Mouse (Mus musculus) heart, postnatal 0 days (tissue): ENCODE measurements around the gene Minos1.

Experiments used
- CTCF ChIP-seq: IDR thresholded peaks from 2 replicates; pipeline ENCODE4 v1.5.1; 2016; ENCODE audit warnings: antibody characterized with exemption, control low read depth, low read depth
- EP300 ChIP-seq: IDR thresholded peaks from 2 replicates; pipeline ENCODE4 v1.6.1; 2016; ENCODE audit warnings: antibody characterized with exemption, low read depth

GRCm38 (mm10) chr4:139100326-139100725, 30.6 kb downstream of the Minos1 start:
- TF ChIP-seq EP300 (no peak), CTCF (no peak)
